Mouse (Mus musculus) Patski (cell line): Measurements from ENCODE around the gene Slc5a11. TPM values are rescaled to one million over a fixed set of nuclear protein-coding genes. Genes with fewer than 3 reads are reported as not detected.

Experiments used
- ATAC-seq: fragments of 100-300 bp; one replicate; pipeline ENCODE4 v1.8.0; 2021
- CTCF ChIA-PET: fragments of 350-600 bp; sonication (Branson Sonifier 250); formaldehyde crosslinking; loops from one replicate; lab custom pipeline; 2022; ENCODE audit warnings: inconsistent platforms; lab: Charles Lee
- POLR2A ChIA-PET: fragments of 350-600 bp; sonication (Branson Sonifier 250); formaldehyde crosslinking; loops from one replicate; lab custom pipeline; 2022; ENCODE audit warnings: antibody characterized with exemption, inconsistent platforms; lab: Charles Lee
- DNase-seq: peaks from one replicate; pipeline ENCODE4 v3.0.0-alpha.2; 2011; ENCODE audit warnings: low read depth, low spot score
- H3K27me3 ChIP-seq: fragments of 371-371 bp; one replicate; pipeline ENCODE4 v1.5.1; 2021
- CTCF ChIP-seq: fragments of 100-300 bp; IDR thresholded peaks from one replicate; pipeline ENCODE4 v1.5.1; 2021
- in situ Hi-C: fragments of 300-500 bp; cut with MboI; formaldehyde crosslinking; loops from 3 replicates; pipeline ENCODE4 v1.11.1; 2018; ENCODE audit warnings: low pct_unique_long_range_greater_than_20kb, mixed read lengths
- polyA plus RNA-seq: library from polyadenylated mRNA; unstranded; gene quantifications from one replicate; pipeline ENCODE4 v1.2.3, GENCODE M21; 2021

Gene Slc5a11
- not detected for polyA plus RNA-seq

DNA sequence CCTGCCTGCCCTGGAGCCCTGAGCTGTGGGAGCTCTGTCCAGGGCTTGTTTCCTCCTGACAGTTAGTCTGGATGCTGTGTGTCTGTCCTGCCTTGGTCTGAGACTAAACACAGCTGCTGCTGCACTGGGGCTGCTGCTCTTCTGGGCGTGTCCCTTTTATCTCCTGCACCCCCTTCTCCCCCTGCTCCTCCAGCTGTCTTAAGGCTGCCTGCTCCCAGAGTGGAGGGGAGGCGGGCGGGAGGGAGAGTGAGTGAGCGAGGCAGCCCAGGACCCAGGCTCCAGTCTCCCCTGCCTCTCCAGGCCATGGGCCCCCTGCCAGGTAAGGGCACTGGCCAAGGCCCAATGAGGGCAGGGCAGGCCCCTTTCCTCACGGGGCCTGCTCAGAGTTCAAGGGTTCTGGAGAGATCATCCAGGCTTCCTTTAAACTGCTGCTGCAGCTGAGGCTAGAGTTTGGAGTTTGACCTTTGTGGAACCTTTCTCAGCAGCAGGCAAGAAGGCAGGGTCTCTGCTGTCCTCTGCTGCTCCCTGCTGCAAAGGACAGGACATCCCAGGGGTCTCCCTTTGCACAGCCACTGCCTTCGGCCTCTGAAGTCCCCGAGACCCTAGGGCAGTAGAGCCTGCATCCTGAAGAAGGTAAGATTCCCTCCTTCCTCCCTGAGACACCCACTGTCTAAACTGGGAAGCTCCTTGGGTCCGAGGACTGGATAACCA lies at the start of gene Slc5a11:
Gene Slc5a11 (plus strand): TSS at position 416 of the 711 bp plus-strand sequence.
- ChIA-PET POLR2A (no interaction called here), CTCF (interaction anchor here (1.0 to 1.3 kb wide), 2 partner anchors 10 to 251 kb away, joined by 3 read pairs; no protein-coding TSS in a partner anchor)
- DNase-seq (no peak), ATAC-seq (no peak)
- H3K27me3 ChIP-seq = no peaks in the 10 kb centered on the region
- TF ChIP-seq CTCF = no peak
- in situ Hi-C loops = no loop called here

DNA sequence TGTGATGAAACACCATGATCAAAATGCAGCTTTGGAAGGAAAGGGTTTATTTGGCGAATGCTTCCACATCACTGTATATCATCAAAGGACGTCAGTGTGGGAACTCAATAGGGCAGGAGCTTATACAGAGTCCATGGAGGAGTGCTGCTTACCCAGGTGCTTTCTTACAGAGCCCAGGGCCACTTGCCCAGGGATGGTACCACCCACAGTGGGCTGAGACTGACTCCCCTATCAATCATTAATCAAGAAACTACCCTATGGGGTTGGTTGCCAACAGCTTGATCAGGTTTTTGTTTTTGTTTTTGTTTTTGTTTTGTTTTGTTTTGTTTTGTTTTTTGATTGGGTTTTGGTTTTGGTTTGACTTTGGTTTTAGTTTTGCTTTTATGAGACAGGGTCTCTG lies 47.1 kb upstream of the Slc5a11 start:
- POLR2A ChIA-PET = no interaction called here
- DNase-seq (no peak), ATAC-seq (no peak)
- no peak for TF ChIP-seq CTCF
- CTCF ChIA-PET = interaction anchor here (1.0 to 2.2 kb wide), 2 partner anchors 16 to 153 kb away, joined by 3 to 5 read pairs; no protein-coding TSS in a partner anchor
- in situ Hi-C loops = no loop called here
- no peaks in the 10 kb centered on the region for H3K27me3 ChIP-seq

DNA sequence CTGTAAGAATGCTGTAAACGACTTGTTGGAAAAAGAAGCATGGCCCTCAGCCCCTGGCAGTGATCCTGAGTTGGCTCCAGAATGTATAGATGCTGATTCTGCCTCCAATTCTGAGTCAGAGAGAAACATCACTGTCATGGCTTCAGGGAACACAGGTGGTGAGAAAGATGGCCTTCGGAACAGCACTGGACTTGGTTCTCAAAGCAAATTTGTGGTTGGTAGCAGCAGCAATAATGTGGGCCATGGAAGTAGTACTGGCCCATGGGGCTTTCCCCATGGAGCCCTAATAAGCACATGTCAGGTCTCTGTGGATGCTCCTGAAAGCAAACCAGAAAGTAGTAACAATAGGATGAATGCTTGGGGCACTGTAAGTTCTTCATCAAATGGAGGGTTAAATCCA lies 45.0 kb upstream of the Slc5a11 start:
- in situ Hi-C loops = no loop called here
- CTCF ChIA-PET = no interaction called here
- TF ChIP-seq CTCF = no peak
- DNase-seq = no peak
- POLR2A ChIA-PET = no interaction called here
- no peaks in the 10 kb centered on the region for H3K27me3 ChIP-seq
- ATAC-seq = no peak

DNA sequence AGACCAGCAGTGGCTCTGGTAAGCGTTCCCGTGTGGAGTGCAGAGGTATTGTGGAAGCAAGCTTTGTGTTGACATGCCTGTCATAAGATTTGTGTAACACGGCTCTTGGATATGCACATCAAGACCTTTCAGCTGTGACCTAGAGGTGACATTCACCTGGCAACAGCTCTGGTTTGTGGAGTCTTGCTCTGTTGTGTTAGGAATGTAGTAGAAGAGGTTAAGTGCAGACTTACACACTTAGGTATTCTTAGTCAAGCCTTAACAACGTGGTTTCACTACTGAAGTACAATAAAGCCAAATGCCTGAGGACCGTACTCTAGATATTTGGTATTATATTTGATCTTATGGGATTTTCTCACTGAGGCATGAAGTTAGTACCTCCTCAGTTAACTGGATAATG lies 42.5 kb upstream of the Slc5a11 start:
- ATAC-seq = no peak

DNA sequence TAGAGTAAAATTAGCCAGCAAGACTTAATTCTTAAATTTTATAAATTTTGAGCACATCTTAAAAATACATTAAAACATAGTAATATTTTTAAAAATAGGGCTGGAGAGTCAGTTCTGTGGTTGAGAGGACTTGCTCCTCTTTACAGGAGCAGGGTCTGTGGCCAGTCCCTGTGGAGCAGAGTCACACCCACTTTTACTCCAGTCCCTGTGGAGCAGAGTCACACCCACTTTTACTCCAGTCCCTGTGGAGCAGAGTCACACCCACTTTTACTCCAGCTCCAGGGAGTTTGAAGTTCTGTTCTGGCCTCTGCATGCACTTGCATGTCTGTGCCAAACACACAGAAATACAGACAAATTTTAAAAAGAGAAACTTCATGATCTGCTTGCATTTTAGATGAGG lies 37.4 kb upstream of the Slc5a11 start:
- TF ChIP-seq CTCF = no peak
- H3K27me3 ChIP-seq = no peaks in the 10 kb centered on the region
- POLR2A ChIA-PET = no interaction called here
- CTCF ChIA-PET = no interaction called here
- in situ Hi-C loops = no loop called here
- no peak for ATAC-seq
- DNase-seq = no peak

More for the DNA sequence above, 42.5 kb upstream of the Slc5a11 start:
- ChIA-PET CTCF (no interaction called here), POLR2A (no interaction called here)
- TF ChIP-seq CTCF = no peak
- in situ Hi-C loops = no loop called here
- no peak for DNase-seq
- H3K27me3 ChIP-seq = no peaks in the 10 kb centered on the region

DNA sequence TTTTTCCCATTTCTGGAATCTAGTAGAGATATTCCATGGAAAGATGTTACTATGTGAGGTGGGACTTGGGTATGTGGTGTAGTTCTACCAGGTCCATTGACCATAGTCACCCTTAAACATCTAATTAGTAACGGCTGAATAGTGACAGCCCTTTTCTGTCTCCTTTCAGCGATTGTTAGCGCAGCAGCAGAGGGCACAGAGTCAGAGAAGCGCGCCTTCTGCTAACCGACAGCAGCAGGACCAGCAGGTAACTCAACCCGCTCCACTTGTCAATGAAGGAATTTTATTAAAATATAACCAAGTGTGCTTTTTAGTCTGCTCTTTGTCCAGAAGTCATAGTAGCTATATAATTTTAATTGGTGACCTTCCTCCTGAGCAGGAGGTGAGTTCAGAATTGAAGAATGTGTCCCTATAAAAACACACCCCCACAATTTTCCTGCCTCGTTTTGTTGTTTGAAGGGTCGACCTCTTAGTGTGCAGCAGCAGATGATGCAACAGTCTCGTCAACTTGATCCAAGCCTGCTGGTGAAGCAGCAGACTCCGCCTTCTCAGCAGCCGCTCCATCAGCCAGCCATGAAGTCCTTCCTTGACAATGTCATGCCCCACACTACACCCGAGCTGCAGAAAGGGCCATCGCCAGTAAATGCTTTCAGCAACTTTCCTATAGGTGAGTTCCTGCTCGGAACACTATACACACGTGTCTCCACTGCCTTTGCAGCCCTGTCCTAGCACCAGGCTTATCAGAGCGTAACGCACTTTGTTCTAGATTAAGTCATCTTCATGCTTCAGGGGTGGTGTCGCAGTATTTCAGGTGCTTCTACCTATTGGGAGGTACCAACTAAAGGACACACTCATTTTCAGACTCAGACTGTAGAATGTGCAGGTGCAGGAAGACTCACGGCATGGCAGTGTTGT lies 32.5 kb upstream of the Slc5a11 start:
- ATAC-seq = peak; percentile 51
- DNase-seq = no peak
- no peak for TF ChIP-seq CTCF
- ChIA-PET POLR2A (no interaction called here), CTCF (no interaction called here)
- in situ Hi-C loops = no loop called here
- no peaks in the 10 kb centered on the region for H3K27me3 ChIP-seq

DNA sequence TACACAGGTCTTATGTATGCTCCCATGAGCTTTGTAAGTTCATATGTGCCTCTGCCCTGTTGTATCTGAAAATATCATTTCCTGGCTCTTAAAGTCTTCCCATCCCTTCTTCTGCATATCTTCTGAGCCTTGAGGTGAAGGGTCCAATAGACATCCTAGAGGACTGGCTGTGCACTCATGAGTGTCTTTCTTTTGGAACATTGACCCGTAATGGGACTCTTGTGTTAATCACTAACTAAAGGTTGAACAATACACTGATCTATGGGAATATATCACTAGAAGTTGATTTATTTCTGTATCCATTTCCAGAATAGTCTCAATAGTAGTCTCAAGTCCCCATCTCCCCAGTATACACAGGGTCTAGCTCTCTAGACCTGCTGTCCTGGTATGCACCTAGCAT lies 29.7 kb upstream of the Slc5a11 start:
- DNase-seq (no peak), ATAC-seq (no peak)
- no peaks in the 10 kb centered on the region for H3K27me3 ChIP-seq
- in situ Hi-C loops = no loop called here
- TF ChIP-seq CTCF = no peak
- ChIA-PET CTCF (interaction anchor here (1.0 to 1.4 kb wide), 3 partner anchors 10 to 120 kb away, joined by 3 to 4 read pairs (median 3); no protein-coding TSS in a partner anchor), POLR2A (no interaction called here)

DNA sequence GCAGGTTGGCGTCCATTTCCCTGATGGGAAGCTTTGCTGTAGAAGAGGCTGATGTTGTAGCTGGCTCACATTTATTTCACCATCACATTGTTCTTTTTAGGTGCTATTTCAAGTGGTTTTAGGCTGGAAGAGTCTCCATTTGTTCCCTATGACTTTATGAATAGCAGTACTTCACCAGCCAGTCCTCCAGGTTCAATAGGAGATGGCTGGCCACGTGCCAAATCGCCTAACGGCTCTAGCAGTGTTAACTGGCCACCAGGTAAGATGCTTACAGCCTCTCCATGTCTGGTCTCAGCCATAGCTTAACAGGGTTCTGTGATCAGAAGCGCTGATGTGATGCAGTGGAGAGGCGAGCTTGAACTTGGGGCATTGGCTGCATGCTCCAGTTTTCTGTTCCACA lies 28.1 kb upstream of the Slc5a11 start:
- ATAC-seq (no peak), DNase-seq (no peak)
- ChIA-PET POLR2A (interaction anchor here (1.3 kb wide), 1 partner anchor 15 kb away, joined by 8 read pairs; no protein-coding TSS in a partner anchor), CTCF (interaction anchor here (1.4 kb wide), 1 partner anchor 8 kb away, joined by 4 read pairs; no protein-coding TSS in a partner anchor)
- in situ Hi-C loops = no loop called here
- no peak for TF ChIP-seq CTCF
- no peaks in the 10 kb centered on the region for H3K27me3 ChIP-seq

DNA sequence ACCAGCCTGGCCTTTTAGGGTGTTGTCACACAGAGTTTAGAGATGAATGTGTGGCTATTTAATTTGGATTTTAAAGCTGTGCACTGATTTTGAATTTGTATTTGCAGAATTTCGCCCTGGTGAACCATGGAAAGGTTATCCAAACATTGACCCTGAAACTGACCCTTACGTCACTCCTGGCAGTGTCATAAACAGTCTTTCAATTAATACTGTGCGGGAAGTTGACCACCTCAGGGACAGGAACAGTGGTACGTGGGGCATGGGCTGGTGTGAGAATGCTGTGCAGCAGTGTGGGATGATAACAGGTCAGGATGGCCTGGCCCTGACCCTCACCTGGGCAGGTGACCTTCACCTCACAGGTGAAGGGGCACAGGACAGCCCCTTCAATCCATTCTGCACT lies 27.3 kb upstream of the Slc5a11 start:
- no peak for ATAC-seq
- in situ Hi-C loops = no loop called here
- CTCF ChIA-PET = interaction anchor here (0.9 kb wide), 1 partner anchor 162 kb away, joined by 3 read pairs; no protein-coding TSS in a partner anchor
- TF ChIP-seq CTCF = no peak
- POLR2A ChIA-PET = interaction anchor here (0.6 to 1.3 kb wide), 2 partner anchors 14 to 113 kb away, joined by 5 to 8 read pairs; no protein-coding TSS in a partner anchor
- no peaks in the 10 kb centered on the region for H3K27me3 ChIP-seq
- DNase-seq = no peak

DNA sequence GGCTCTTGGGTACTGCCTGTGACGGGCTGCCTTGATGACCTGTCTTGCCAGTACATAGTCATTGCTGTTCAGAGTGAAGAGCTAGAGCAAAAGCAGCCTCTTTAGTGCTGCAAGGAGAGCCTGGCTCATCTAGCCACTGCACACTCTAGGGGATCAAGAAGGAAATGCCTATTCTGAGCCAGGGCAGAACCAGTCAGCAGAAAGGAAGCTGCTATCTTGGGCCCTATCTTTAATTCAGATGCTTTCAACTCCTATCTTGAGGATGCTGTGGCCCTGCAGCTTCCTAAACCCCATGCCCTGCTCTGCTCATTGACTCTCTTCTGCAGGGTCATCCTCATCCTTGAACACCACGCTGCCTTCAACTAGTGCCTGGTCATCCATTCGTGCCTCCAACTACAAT lies 26.1 kb upstream of the Slc5a11 start:
- in situ Hi-C loops = no loop called here
- ATAC-seq = no peak
- CTCF ChIA-PET = no interaction called here
- DNase-seq = no peak
- POLR2A ChIA-PET = no interaction called here
- no peaks in the 10 kb centered on the region for H3K27me3 ChIP-seq
- no peak for TF ChIP-seq CTCF

DNA sequence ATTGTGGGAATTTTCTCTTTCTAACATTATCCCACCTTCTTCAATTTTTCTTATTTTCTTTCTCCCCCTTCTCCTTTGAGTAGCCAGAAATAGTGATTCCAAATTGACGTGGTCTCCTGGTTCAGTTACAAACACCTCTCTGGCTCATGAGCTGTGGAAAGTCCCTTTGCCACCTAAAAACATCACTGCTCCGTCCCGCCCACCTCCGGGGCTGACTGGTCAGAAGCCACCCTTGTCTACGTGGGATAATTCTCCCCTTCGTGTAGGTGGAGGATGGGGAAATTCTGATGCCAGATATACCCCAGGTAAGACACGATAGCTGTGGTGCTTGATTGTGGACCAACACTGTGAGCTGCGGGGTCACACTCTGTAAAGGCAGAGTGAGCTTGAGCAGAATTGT lies 24.8 kb upstream of the Slc5a11 start:
- in situ Hi-C loops = no loop called here
- CTCF ChIA-PET = no interaction called here
- POLR2A ChIA-PET = no interaction called here

More for the DNA sequence above, 24.8 kb upstream of the Slc5a11 start:
- ATAC-seq (no peak), DNase-seq (no peak)
- no peak for TF ChIP-seq CTCF
- H3K27me3 ChIP-seq = no peaks in the 10 kb centered on the region
